Mouse (Mus musculus): Measurements from ENCODE around the gene Gpd2.

The Gpd2 gene

DNA sequence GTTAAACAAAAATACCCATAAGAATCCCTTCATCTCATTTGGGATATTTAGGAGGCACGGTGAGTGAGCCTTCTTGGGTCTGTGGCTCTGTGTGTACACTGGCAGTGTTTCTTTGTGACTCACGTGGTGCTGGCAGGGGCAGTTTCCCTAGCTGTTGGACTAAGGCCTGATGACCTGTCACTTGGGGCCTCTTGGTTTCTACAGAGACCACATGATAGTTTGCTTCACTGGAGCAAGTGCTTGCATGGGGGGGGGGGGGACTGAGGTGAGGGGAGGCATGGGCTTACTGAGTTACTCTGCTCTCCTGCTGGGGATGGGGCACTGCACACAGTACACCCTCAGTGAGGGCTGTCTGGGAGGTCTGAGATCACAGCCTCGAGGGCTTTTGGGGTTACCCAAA is 64.1 kb downstream of the Gpd2 start:
- DNase-seq (ENCODE audit: low spot score), result no peak

DNA sequence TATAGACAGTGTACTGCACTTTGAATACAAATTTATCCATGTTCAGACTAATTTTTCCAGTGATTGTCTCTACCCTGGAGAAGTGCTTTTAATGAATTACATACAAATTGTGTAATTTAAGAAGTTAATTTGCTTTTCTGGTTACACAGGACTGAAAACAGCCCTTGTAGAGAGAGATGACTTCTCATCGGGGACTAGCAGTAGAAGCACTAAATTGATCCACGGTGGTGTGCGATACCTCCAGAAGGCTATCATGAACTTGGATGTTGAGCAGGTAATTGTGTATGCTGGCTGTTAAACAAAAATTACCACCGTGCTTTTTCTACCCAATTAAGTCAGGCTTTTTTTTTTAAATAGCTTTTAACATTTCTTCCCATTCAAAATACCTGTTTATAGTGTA is 66.8 kb downstream of the Gpd2 start:
- DNase-seq (ENCODE audit: low spot score), result no peak

DNA sequence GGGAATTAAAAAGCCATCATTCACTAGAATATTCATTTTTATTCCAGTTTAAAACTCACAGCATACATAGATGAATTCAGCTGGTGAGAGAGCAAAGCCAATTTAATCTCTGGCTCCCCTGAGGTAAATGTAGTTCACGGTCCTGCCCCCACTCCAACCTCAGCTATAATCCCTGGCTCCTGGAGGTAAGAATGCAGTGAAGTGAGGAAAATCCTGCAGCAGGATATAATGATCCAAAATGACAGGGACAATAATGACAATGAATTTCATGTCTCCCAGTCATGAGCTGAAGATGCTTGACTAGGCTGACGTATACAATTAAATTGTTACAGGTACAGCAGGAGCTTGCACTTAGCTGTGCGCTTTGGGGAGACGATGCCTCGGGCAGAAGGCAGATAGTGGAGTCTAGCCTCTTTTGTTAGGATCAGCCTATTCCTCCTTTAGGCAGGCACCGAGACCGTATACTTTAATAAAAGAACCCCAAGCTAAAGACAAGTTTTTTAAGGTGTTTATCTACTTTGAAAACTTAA is 74.9 kb downstream of the Gpd2 start:
- DNase-seq (ENCODE audit: low spot score), result no peak

DNA sequence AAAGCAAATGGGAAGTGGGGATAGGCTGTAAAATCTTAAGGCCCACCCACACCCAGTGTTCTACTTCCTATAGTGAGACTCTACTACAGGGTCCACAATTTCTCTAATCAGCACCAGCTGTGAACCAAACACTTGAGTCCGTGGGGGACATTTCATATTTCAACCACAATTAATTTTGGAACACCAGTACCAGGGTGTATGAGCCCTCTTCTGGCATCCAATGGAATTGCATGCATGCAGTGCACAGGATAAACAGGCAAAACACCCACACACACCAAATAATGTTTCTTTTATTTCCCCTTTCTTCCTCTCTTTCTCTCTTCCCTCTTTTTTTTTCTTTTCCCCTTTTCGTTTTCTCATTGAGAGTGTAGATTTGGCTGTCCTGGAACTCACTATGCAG is 78.6 kb downstream of the Gpd2 start:
- no peak for DNase-seq (ENCODE audit: low spot score)

- no peak for DNase-seq (ENCODE audit: low spot score)
Observed at GRCm38 (mm10) chr2:57318336-57318735, 80.9 kb downstream of the Gpd2 start.

GRCm38 (mm10) chr2:57326091-57326490 is 88.7 kb downstream of the Gpd2 start:
- DNase-seq (ENCODE audit: low spot score), result no peak

DNA sequence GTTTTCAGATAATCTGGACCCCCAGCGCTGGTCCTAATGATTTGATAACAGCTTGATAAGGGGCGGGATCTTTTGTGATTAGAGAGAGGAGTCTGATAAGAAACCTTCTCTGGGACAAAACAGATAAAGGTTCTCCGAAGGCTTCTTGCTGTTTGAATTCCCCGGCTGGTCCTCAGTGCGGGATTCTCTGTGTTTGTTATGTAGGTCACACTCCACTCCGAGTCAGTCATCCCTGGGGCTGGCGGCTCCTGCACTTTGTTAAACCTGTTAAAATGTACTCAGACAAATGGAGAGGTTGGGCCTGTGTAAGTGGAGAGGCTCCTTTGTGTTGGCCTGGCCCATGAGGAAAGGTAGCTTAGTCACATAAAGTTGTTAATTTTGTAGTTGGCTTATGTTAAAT is 91.9 kb downstream of the Gpd2 start:
- DNase-seq (ENCODE audit: low spot score), result no peak

- no peak for DNase-seq (ENCODE audit: low spot score)
Observed at GRCm38 (mm10) chr2:57330812-57331211, 93.4 kb downstream of the Gpd2 start.

DNA sequence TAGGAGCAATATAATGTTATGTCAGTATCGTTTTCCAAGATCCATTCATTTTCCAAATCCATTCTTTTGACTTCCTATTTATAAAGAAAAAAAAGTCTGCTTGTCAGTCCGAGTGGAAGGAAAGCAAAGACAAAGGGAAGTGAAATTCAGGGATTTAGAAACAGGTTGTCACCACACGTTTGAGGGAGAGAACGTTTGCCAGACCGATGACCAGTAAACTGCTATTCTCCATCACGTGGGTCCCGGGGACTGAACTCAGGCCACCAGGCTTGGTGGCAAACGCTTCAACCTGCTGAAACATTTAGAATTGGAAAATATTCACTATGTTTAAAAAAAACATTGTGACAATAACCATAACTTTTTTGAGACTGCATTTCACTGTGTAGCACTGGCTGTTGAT is 93.8 kb downstream of the Gpd2 start:
- DNase-seq (ENCODE audit: low spot score), result no peak

DNA sequence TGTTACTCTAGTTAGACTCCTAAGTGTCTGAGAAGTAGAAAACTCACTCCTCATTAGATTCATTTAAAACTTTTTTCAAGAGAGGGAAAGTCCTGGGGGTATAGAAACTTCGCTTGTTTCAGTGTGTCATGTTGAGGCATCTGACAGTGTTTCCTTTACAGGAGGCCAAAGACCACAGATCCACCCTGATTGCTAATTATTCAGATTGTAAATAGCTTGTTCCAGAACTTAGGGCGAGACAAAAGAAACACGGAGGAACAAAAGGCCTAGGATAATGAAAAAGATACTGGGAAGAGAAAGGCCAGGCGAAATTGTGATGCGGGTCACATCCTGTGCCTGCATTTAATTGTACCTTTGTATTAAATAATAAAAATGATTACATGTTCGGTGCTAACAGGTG is 96.0 kb downstream of the Gpd2 start:
- DNase-seq (ENCODE audit: low spot score), result no peak

DNA sequence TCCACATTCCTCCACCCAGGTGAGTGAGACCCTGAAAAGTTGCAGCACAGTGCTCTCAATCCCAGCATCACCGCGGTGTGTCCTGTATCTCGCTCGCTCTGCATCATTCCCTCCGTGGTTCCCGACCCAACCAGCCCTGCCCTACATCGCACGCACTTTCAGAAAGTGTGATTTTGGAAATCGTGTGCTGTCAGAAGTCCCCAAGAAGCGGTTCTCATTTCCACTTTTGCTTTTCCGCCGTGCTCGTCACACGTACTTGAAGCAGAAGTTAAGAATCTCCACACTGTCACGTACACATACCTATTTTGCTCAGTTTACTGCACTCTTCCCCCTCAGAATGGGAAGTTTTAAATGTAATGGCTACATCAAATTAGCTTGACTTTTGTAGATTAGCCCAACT is 98.0 kb downstream of the Gpd2 start:
- no peak for DNase-seq (ENCODE audit: low spot score)

DNA sequence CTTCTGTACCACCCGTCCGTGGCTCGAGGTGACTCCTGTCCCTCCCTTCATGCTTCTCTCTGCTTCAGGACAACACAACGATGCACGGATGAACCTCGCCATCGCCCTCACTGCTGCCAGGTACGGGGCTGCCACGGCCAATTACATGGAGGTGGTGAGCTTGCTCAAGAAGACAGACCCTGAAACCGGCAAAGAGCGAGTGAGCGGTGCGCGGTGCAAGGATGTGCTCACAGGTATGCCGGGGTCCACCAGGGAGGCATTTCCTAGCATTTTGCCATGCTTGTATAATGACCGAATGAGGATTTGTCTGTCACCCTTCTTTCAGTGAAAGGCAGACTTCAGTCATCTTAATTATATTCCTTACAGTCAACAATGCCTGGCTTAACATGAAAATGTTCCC is 101.3 kb downstream of the Gpd2 start:
- DNase-seq (ENCODE audit: low spot score), result no peak

DNA sequence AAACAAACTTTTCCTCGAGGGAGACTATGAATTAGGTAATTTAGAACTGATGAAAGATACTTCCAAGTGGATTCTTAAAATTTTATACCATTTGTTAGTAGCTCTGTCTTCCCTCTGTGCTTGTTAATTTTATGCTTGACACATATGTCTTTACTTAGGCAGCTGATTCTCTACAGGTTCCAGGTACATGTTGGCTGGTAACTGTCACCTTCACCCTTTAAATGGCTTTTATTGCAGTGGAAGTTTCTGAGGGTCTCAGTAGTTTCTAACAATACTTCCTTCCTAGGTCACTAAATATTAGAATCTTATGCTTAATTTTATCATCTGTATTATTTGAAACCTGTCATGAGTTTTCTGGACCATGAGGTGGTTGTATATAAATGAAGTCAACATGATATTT is 105.5 kb downstream of the Gpd2 start:
- DNase-seq (ENCODE audit: low spot score), result no peak

GRCm38 (mm10) chr2:57350615-57351014 is 113.2 kb downstream of the Gpd2 start:
- DNase-seq (ENCODE audit: low spot score), result no peak

DNA sequence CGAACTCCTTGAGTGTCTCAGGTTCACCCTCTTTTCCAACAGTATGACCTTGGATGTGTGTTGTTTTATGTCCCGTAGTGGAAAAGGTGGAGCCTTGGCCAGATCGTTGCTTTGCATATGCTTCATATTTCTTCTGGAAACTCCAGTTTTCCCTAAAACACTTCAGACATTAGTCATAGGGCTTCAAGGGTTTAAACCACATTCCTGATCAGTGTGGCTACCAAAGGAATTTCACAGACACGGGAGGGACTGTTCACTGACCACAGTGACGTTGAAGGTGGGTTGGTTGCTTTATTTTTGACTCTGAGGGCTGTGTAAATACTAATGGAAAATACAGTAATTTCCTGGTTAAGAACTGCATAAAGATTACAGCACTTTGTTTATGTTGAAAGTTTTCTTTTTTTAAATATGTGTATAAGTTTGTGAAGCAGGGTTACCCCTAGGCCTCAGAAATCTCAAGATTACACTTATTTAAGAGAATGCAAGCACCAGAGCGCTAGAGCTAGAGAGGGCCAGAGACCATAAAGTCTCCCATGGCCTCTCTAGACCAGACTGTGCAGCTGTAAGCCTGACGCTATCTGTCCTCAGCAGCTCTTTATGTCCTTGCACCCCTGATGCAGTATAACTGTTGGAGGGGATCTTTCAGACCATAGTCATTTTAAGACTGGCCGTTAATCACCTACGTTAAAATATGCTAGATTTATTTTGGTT is 116.4 kb downstream of the Gpd2 start:
- DNase-seq (ENCODE audit: low spot score), result no peak

DNA sequence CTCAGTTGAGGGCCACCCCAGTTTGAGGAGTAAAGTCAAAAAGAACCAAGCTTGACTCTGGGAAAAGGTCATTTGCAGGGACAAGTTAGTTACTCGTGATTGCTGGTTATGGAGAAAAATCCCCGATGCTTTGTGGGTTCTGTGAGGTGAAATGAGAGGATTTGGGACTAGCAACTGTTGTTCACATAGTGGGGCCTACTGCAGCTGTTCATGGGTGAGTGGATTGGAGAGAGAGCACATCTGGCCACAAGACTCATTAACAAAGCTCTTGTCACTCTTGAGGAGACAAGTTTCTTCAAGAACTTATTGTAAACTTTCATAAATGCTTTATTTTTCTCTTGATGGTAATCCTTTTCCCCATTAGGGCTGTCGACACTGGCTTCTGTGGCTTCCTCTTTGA is 117.4 kb downstream of the Gpd2 start:
- no peak for DNase-seq (ENCODE audit: low spot score)

DNA sequence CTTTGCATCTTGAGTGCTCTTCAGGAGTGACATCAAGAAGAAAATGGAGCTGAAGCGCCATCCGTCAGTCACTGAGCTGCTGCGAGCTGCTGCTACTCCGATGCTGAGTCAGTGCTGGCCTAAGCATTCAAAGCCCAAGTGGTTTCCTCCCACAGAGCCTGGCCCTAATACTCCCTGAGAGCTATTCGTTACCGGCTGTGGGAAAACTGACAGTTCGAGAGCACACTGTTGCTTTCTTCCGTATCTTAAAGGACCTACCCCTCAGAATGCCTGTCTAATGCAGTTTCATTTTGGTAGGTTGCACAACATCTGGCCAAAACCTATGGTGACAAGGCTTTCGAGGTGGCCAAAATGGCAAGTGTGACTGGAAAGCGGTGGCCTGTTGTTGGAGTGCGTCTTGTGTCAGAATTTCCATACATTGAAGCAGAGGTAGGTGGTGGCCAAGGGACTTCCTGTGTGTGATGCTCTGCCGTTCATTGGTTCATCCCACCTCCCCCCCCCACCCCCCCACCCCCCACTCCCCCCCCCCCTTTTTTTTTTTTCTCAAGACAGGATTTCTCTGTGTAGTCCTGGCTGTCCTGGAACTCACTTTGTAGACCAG is 118.9 kb downstream of the Gpd2 start:
- no peak for DNase-seq (ENCODE audit: low spot score)

DNA sequence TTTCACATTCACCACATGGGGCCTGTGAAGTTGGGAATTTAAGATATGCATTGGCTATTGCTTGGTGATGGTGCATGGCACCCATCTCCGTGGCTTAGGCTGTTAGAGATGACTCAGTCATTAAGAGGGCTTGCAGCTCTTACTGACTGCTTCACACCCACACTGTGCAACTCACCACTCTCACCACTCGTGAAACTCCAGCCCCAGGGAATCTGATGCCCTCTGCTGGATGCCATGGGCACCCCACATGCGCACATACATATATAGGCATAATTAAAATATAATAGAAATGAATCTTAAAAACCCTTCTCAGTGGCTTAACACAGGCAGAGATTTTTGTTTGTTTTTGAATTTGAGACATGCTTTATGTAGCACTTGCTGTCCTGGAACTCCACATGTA is 125.1 kb downstream of the Gpd2 start:
- no peak for DNase-seq (ENCODE audit: low spot score)

GRCm38 (mm10) chr2:57374647-57375046 is 137.2 kb downstream of the Gpd2 start:
- DNase-seq (ENCODE audit: low spot score), result no peak

DNA sequence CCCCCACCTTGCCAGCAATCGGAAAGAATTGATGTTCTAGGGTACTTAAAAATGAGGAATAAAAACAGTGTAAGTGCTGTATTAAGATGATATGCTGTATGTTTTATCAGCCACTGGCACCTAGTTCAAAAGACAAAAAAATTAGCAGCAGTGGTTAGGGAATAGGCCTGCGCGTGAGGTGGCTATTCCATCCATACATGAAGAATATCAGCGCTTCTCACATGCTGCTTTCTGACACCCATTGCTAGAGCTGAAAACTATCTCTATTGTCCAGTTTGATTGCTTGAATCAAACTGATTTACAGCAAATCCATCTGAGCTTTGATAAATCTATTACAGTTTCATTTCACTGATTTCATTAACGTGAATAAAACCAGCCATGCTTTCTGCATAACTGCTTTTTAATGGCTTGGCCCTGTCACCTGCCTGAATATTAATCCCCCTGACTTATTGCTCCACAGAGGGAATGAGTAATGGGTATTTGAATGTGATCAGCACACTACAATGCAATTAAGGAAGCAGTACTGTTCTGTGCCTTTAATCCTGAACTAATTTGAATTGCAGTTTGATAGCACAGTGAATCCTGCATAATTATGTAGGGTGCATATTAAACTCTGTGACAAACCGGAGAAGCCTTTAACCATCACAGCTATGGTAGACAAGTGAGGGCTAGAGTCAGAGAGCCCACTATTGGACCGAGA is 137.9 kb downstream of the Gpd2 start:
- no peak for DNase-seq (ENCODE audit: low spot score)

GRCm38 (mm10) chr2:57378147-57378889 is 140.9 kb downstream of the Gpd2 start:
- DNase-seq (ENCODE audit: low spot score), result no peak

DNA sequence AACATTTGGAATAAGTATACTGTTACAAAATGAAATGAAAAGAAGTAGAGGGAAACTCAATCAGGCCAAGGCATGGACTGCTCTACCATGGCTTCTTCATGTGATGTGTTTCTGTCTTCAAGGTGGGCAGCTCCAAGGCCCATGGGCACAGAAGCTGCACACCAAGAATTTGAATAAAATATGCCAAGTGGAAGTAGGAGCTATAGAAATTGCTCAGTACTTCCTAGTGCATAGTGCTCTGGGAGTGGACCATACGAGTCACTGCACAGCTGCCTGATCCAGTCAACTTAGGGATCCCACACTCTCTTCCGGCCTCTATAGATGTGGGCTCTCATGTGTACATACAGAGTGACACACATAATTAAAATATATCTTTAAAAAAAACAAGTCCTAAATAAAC is 147.2 kb downstream of the Gpd2 start:
- DNase-seq (ENCODE audit: low spot score), result no peak

- no peak for DNase-seq (ENCODE audit: low spot score)
Observed at GRCm38 (mm10) chr2:57387816-57388215, 150.4 kb downstream of the Gpd2 start.
